Mouse (Mus musculus) CH12.LX (cell line): Measurements from ENCODE around the gene Zfp956. TPM values are rescaled to one million over a fixed set of nuclear protein-coding genes. Genes with fewer than 3 reads are reported as not detected.
A peak's percentile ranks its signal among the peaks of the same experiment; 100 is the strongest.
"Not testable (repeated sequence)": the region's sequence is repeated elsewhere in the genome, so short reads cannot be mapped to it uniquely, and the experiment has no call there.

Source experiments
- DNase-seq: peaks from one replicate; pipeline ENCODE4 v3.0.0-alpha.2; 2013; ENCODE audit errors: extremely low read depth
- H3K27ac ChIP-seq: 2 replicates; pipeline ENCODE4 v1.5.1; 2012; ENCODE audit warnings: low read depth, mild to moderate bottlenecking, control low read depth, moderate library complexity; ENCODE audit not compliant: insufficient read depth
- H3K27me3 ChIP-seq: replicated peaks from 2 replicates; pipeline ENCODE3; 2012; ENCODE audit warnings: inconsistent platforms
- H3K36me3 ChIP-seq, 2 experiments: replicated peaks in 1 of 2; 2 replicates each; pipeline versions ENCODE3 to v1.6.1; 2012; ENCODE audit warnings: inconsistent platforms in 1 of 2, low read length in 1 of 2, mild to moderate bottlenecking in 1 of 2, mixed read lengths in 1 of 2, moderate library complexity in 1 of 2; ENCODE audit not compliant: control insufficient read depth in 1 of 2, insufficient read depth in 1 of 2
- H3K4me1 ChIP-seq, 2 experiments: 2 replicates each; pipeline ENCODE4 v1.6.1; 2012; ENCODE audit warnings: inconsistent platforms in 1 of 2, moderate library complexity in 1 of 2; ENCODE audit not compliant: insufficient read depth in 2 of 2, control insufficient read depth in 1 of 2
- H3K4me2 ChIP-seq: 2 replicates; pipeline ENCODE4 v1.6.1; 2012; ENCODE audit warnings: low read depth, mild to moderate bottlenecking, control low read depth; ENCODE audit not compliant: poor library complexity, insufficient read depth, severe bottlenecking
- H3K4me3 ChIP-seq, 3 experiments: fragments of 150-350 bp in 1 of 3; sonication (generic) in 1 of 3; replicated peaks in 1 of 3; 2 replicates each; pipeline versions ENCODE3 to v1.5.1; 2011 to 2012; ENCODE audit warnings: low read depth in 2 of 3, low read length in 2 of 3, mild to moderate bottlenecking in 2 of 3, moderate library complexity in 2 of 3, control low read depth in 1 of 3, improper control_type of control experiment in 1 of 3, inconsistent platforms in 1 of 3, mixed read lengths in 1 of 3; ENCODE audit not compliant: poor library complexity in 1 of 3
- H3K79me2 ChIP-seq: replicated peaks from 2 replicates; pipeline ENCODE4 v1.6.1; 2012; ENCODE audit warnings: mild to moderate bottlenecking, moderate library complexity; ENCODE audit not compliant: control insufficient read depth, poor library complexity, insufficient read depth, severe bottlenecking; ENCODE audit errors: extremely low read depth
- H3K9ac ChIP-seq: 2 replicates; pipeline ENCODE4 v1.6.1; 2012; ENCODE audit warnings: low read depth, mild to moderate bottlenecking, control low read depth, moderate library complexity; ENCODE audit not compliant: insufficient read depth
- H3K9me3 ChIP-seq: replicated peaks from 2 replicates; pipeline ENCODE3; 2012; ENCODE audit warnings: low read length, inconsistent platforms, mixed read lengths
- BHLHE40 ChIP-seq: IDR thresholded peaks from 2 replicates; pipeline ENCODE4 v1.6.1; 2011; ENCODE audit warnings: mild to moderate bottlenecking, low read depth, low read length, improper control_type of control experiment
- CTCF ChIP-seq, 2 experiments: IDR thresholded peaks in 1 of 2; conservative IDR thresholded peaks in 1 of 2; 2 replicates each; pipeline ENCODE4 v1.5.1; 2011 to 2012; ENCODE audit warnings: low read depth in 2 of 2, low read length in 2 of 2, improper control_type of control experiment in 1 of 2, inconsistent platforms in 1 of 2, mild to moderate bottlenecking in 1 of 2, moderate library complexity in 1 of 2
- ELF1 ChIP-seq: IDR thresholded peaks from 2 replicates; pipeline ENCODE4 v1.6.1; 2014; ENCODE audit warnings: low read depth, mild to moderate bottlenecking, inconsistent platforms, low read length, improper control_type of control experiment
- EP300 ChIP-seq: IDR thresholded peaks from 2 replicates; pipeline ENCODE4 v1.6.1; 2011; ENCODE audit warnings: low read length, improper control_type of control experiment
- GABPA ChIP-seq: IDR thresholded peaks from 2 replicates; pipeline ENCODE4 v1.6.1; 2012; ENCODE audit warnings: low read depth, low read length, improper control_type of control experiment, inconsistent platforms; ENCODE audit not compliant: insufficient replicate concordance
- MAX ChIP-seq: IDR thresholded peaks from 2 replicates; pipeline ENCODE4 v1.6.1; 2011; ENCODE audit warnings: low read length, improper control_type of control experiment
- MYC ChIP-seq: IDR thresholded peaks from 2 replicates; pipeline ENCODE4 v1.6.1; 2011; ENCODE audit warnings: low read depth, mild to moderate bottlenecking, improper control_type of control experiment, low read length
- NELFE ChIP-seq: IDR thresholded peaks from 2 replicates; pipeline ENCODE4 v1.6.1; 2011; ENCODE audit warnings: low read depth, low read length, improper control_type of control experiment
- NRF1 ChIP-seq: IDR thresholded peaks from 2 replicates; pipeline ENCODE4 v1.6.1; 2014; ENCODE audit warnings: low read depth, mild to moderate bottlenecking, inconsistent platforms, low read length, improper control_type of control experiment, moderate library complexity
- POLR2A ChIP-seq: IDR thresholded peaks from 2 replicates; pipeline ENCODE4 v1.6.1; 2011; ENCODE audit warnings: low read depth, mild to moderate bottlenecking, improper control_type of control experiment, low read length
- POLR2AphosphoS2 ChIP-seq: IDR thresholded peaks from 2 replicates; pipeline ENCODE4 v1.6.1; 2011; ENCODE audit warnings: low read depth, low read length, improper control_type of control experiment
- RAD21 ChIP-seq: IDR thresholded peaks from 2 replicates; pipeline ENCODE4 v1.6.1; 2011; ENCODE audit warnings: low read depth, mild to moderate bottlenecking, low read length, improper control_type of control experiment, moderate library complexity
- SIN3A ChIP-seq: IDR thresholded peaks from 2 replicates; pipeline ENCODE4 v1.6.1; 2012; ENCODE audit warnings: low read length, improper control_type of control experiment, inconsistent platforms
- TBP ChIP-seq: conservative IDR thresholded peaks from 2 replicates; pipeline ENCODE4 v1.6.1; 2011; ENCODE audit warnings: low read depth, low read length, improper control_type of control experiment
- TCF12 ChIP-seq: IDR thresholded peaks from 2 replicates; pipeline ENCODE4 v1.6.1; 2014; ENCODE audit warnings: low read depth, mild to moderate bottlenecking, inconsistent platforms, low read length, improper control_type of control experiment
- USF1 ChIP-seq: IDR thresholded peaks from 2 replicates; pipeline ENCODE4 v1.6.1; 2014; ENCODE audit warnings: low read depth, mild to moderate bottlenecking, inconsistent platforms, low read length, improper control_type of control experiment
- USF2 ChIP-seq: conservative IDR thresholded peaks from 2 replicates; pipeline ENCODE4 v1.6.1; 2011; ENCODE audit warnings: low read depth, low read length, improper control_type of control experiment
- ZMIZ1 ChIP-seq: IDR thresholded peaks from 2 replicates; pipeline ENCODE4 v1.6.1; 2012; ENCODE audit warnings: low read depth, mild to moderate bottlenecking, inconsistent platforms, low read length, improper control_type of control experiment
- ZNF384 ChIP-seq: IDR thresholded peaks from 2 replicates; pipeline ENCODE4 v1.6.1; 2012; ENCODE audit warnings: low read depth, low read length, improper control_type of control experiment, inconsistent platforms
- dilution Hi-C: fragments of 300-500 bp; cut with MboI; formaldehyde crosslinking; loops from 2 replicates; pipeline ENCODE4 v1.14.3; 2020; ENCODE audit warnings: low sequenced_read_pairs; ENCODE audit not compliant: extremely low pct_unique_long_range_greater_than_20kb, extremely low pct_ligation_motif_present
- in situ Hi-C: fragments of 300-500 bp; cut with MboI; formaldehyde crosslinking; loops from 3 replicates; pipeline ENCODE4 v1.14.3; 2019; ENCODE audit warnings: low sequenced_read_pairs, low pct_ligation_motif_present, low pct_unique_long_range_greater_than_20kb, mixed read lengths
- polyA plus RNA-seq: library from polyadenylated mRNA; unstranded; fragments of >175 nt; gene quantifications from 2 replicates; pipeline ENCODE4 v1.2.1, GENCODE M21; 2012; ENCODE audit warnings: low read depth; ENCODE audit not compliant: insufficient read length
- total RNA-seq, 2 experiments: library from RNA; depleted of rRNA; stranded (reverse); fragments of 300-350 nt in 1 of 2; fragments of >200 nt in 1 of 2; gene quantifications; 2 replicates each; pipeline ENCODE4 v1.2.3; 2012 to 2014

Gene Zfp956
- total and polyA plus RNA-seq, 3 experiments, result 7.9 to 10.5 (median 9.0) TPM

DNA sequence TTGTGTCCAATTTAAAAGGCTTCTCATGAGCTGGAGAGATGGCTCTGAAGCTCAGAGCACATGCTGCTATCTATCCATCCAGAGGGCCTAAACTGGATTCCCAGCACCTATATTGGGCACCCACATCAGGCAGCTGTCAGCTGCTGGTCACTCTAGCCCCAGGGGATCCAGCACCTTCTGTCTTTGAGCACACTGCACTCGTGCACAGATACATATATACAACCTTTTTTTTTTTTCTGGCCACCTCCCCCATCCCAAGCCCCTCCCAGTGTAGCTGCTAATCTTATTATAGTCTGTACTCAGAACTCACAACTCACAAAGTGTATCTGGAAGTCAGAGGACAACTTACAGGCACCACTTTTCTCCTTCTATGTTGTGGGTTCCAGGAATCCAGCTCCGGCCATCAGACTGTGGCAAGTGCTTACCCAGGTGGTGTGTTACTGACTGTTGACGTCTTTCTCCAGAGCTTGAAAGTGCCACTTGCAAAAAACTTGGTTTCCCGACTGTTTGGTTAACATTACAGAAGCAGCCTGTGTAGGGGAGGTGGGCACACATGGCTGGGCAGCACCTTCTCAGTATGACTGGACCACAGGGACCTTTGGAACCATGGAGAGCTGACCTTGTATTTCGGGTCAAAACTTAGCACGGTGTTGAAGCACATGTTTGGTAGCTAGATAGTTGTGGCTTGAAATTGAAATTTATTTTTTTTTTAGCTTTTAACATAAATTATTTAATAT is 7.7 kb downstream of the Zfp956 start (continued):
- TF ChIP-seq SIN3A (peak; percentile 35; the same call in 1 of the 2 replicates), GABPA (no peak), MAX (peak; percentile 36; the same call in 1 of the 2 replicates), USF1 (no peak), EP300 (peak; percentile 58), ZMIZ1 (no peak), POLR2A (no peak), CTCF (conservative IDR thresholded peaks at IDR 0.05 in 1 of 2, IDR thresholded peaks at IDR 0.05 in 1 of 2; ENCODE audit: low read depth in 2 of 2, low read length in 2 of 2) (0 out of 4 replicates have a peak, but pooled peaks of 1 of the 2 experiments have one; percentile 23), ZNF384 (peak; percentile 63; the same call in 1 of the 2 replicates), USF2 (no peak), BHLHE40 (0 out of 2 replicates have a peak, but pooled peaks have one; percentile 5), TCF12 (no peak), RAD21 (no peak), MYC (no peak)

DNA sequence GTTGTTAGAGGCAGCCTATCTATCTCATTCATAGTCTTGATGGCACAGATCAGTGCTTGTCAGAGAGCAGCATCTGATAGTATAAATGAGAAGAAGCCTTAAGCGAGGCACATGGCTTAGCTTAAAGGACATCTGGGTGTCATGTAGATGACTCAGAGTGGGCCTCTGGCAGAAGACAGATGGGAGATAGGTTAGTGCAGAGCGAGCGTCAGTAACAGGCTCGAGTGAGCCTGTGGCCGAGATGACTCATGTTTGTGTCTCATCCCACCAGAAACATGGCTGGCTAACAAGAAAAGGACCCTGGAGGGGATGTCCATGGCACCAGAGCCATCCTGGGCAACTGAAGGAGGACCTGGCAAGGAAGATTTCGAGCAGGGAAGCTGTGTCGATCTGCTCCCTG is 9.9 kb downstream of the Zfp956 start:
- Histone ChIP-seq H3K27me3 (no peaks in the 10 kb centered on the region), H3K27ac (no peak overlapping the region), H3K4me3 (no peak overlapping the region)
- TF ChIP-seq NELFE, result no peak
- TF ChIP-seq CTCF (conservative IDR thresholded peaks at IDR 0.05 in 1 of 2, IDR thresholded peaks at IDR 0.05 in 1 of 2; ENCODE audit: low read depth in 2 of 2, low read length in 2 of 2), result no peak
- no peak for TF ChIP-seq TBP
- no peak for TF ChIP-seq NRF1
- TF ChIP-seq USF1, result no peak
- no peak for TF ChIP-seq ZMIZ1
- no peak for TF ChIP-seq ELF1
- no peak for TF ChIP-seq POLR2AphosphoS2
- TF ChIP-seq, all 38 proteins: peak for 0
- Histone ChIP-seq H3K36me3 (peaks cover 47 to 78% of the 10 kb centered on the region in 2 experiments), H3K9me3 (no peaks in the 10 kb centered on the region), H3K4me1 (peaks cover 0 to 17% of the 10 kb centered on the region in 2 experiments; a peak in 2 of 4 replicates), H3K9ac (no peak overlapping the region), H3K79me2 (no peaks in the 10 kb centered on the region), H3K4me2 (no peak overlapping the region)
- in situ Hi-C loops (no loop called here), dilution Hi-C loops (no loop called here)
- DNase-seq, result no peak

DNA sequence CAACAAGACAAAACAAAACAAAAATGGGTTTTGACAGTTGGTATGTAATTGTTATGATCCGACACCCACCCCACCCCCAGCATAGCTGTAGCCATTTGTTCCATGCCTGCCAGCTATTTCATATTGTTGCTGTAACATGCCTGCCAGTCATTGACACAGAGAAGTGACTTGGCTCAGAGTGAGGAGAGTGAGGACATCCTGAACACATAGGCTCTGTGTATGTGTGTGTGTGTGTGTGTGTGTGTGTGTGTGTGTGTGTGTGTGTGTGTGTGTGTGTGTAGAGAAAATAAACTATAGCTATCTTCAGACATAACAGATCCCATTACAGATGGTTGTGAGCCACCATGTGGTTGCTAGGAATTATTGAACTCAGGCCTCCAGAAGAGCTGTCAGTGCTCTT is 15.0 kb downstream of the Zfp956 start:
- in situ Hi-C loops, H3K9me3 ChIP-seq, H3K27ac ChIP-seq, H3K4me3 ChIP-seq, DNase-seq, H3K9ac ChIP-seq, H3K79me2 ChIP-seq, H3K4me2 ChIP-seq: not testable (repeated sequence)
- peaks cover 22 to 35% of the 10 kb centered on the region in 2 experiments for H3K36me3 ChIP-seq
- peak; percentile 7 for TF ChIP-seq RAD21
- peak in 1 of 2 experiments; percentile 29; a peak in 1 of 4 replicates for TF ChIP-seq CTCF (conservative IDR thresholded peaks at IDR 0.05 in 1 of 2, IDR thresholded peaks at IDR 0.05 in 1 of 2; ENCODE audit: low read depth in 2 of 2, low read length in 2 of 2)
- TF ChIP-seq, all 38 proteins: peak for 2; not testable (repeated sequence) for 36
- dilution Hi-C loops, H3K4me1 ChIP-seq, H3K27me3 ChIP-seq: not testable (repeated sequence)
